Mouse (Mus musculus): ENCODE results near the gene Zglp1.

DNA sequence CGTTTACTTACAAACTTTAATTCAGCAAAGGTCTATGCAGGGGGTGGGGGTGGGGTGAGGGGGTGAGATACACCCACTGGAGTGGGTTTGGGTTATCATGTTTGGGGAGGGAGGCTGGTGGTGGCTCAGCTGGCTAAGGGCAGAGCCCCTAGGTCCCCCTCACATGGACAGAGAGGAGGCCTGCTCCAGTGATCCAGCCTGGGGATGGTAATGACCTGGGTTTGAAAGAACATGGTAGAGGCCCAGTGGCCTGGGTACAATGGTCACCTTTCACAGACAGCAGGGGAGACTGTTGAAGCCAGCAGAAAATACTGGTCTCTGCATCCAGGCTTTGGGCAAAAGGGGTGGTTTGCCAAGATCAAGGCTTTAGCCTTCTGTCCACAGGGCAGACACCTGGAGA, 7.3 kb upstream of the Zglp1 start:
- no peak for TF ChIP-seq CTCF (IDR thresholded peaks at IDR 0.05; ENCODE audit: low read depth)
- no peak for TF ChIP-seq EP300 (IDR thresholded peaks at IDR 0.05; ENCODE audit: low read depth)
